Mouse (Mus musculus) lung, adult 10 weeks (tissue): Measurements from ENCODE around the gene Stpg1. TPM values are rescaled to one million over a fixed set of nuclear protein-coding genes. Genes with fewer than 3 reads are reported as not detected.

Experiments
- polyA plus RNA-seq: library from polyadenylated mRNA; stranded (reverse); fragments of 350-450 nt; fragmentation: Illumina TruSeq; extraction: RNeasy Lipid Tissue Mini Kit (QIAGEN cat#74804); gene quantifications from one replicate; pipeline ENCODE4 v1.2.3, GENCODE M21; 2014; ENCODE audit warnings: low read depth, low replicate concordance; ENCODE audit not compliant: insufficient read depth

Stpg1 gene
- 0.81 TPM for polyA plus RNA-seq

GRCm38 (mm10) chr4:135494521-135495396 is at the start of gene Stpg1, which contains the start of gene Nipal3:
Stpg1 (plus strand) TSS chr4:135494790.
Nipal3 (minus strand) TSS chr4:135495038.

GRCm38 (mm10) chr4:135573251-135573808 is 78.7 kb downstream of the Stpg1 start, which contains the start of gene Grhl3:
Grhl3 (minus strand) TSS chr4:135573630.

Other genes with a start within 250 kb of the Stpg1 start
- 188 TPM for gene Clic4, start 222.0 kb upstream of the Stpg1 start, polyA plus RNA-seq
- gene Srrm1, start 141.5 kb upstream of the Stpg1 start, polyA plus RNA-seq = 27.1 TPM
- 2.2 TPM for gene Ncmap, start 96.6 kb upstream of the Stpg1 start, polyA plus RNA-seq
- gene Rcan3, start 60.9 kb upstream of the Stpg1 start, polyA plus RNA-seq = 6.5 TPM
- 19.9 TPM for gene Nipal3, start 248 bp downstream of the Stpg1 start, polyA plus RNA-seq
- gene Grhl3, start 78.8 kb downstream of the Stpg1 start, polyA plus RNA-seq = 0.08 TPM
- gene Ifnlr1, start 191.5 kb downstream of the Stpg1 start, polyA plus RNA-seq = 3.2 TPM
- 0.40 TPM for gene Il22ra1, start 233.4 kb downstream of the Stpg1 start, polyA plus RNA-seq